Mouse (Mus musculus): ENCODE measurements around the gene 3830406C13Rik. TPM values are rescaled to one million over a fixed set of nuclear protein-coding genes. Genes with fewer than 3 reads are reported as not detected.

The 3830406C13Rik gene
- polyA plus RNA-seq, 1 experiment from 2014 or later, result 30.2 TPM

- no peak overlapping the region for H3K27ac ChIP-seq
- H3K4me3 ChIP-seq, result no peak overlapping the region
- H3K4me1 ChIP-seq (replicated peaks), result no peaks in the 10 kb centered on the region
- no peak for ATAC-seq (replicated peaks; ENCODE audit: insufficient number of reproducible peaks, insufficient read depth, low FRiP score, low read depth)
- H3K27me3 ChIP-seq, result peaks cover 46% of the 10 kb centered on the region
- H3K36me3 ChIP-seq, result no peaks in the 10 kb centered on the region
- H3K9ac ChIP-seq, result no peak overlapping the region
- no peaks in the 10 kb centered on the region for H3K9me3 ChIP-seq (replicated peaks)
- H3K4me2 ChIP-seq, result no peak overlapping the region
- 72% methylated on average over 7 of the region's 7 CpGs for WGBS
Measured at GRCm38 (mm10) chr14:12333622-12334021, 49.6 kb downstream of the 3830406C13Rik start.

- Histone ChIP-seq H3K4me1 (replicated peaks) (no peaks in the 10 kb centered on the region; the same call in 1 of the 2 replicates), H3K4me2 (no peak overlapping the region), H3K36me3 (no peaks in the 10 kb centered on the region), H3K27me3 (peaks cover 56% of the 10 kb centered on the region), H3K27ac (no peak overlapping the region), H3K9me3 (replicated peaks) (no peaks in the 10 kb centered on the region), H3K4me3 (no peak overlapping the region), H3K9ac (no peak overlapping the region)
- ATAC-seq (replicated peaks; ENCODE audit: insufficient number of reproducible peaks, insufficient read depth, low FRiP score, low read depth), result no peak
- WGBS, result 40% methylated on average over 7 of the region's 7 CpGs
Measured at GRCm38 (mm10) chr14:12334925-12335324, 51.0 kb downstream of the 3830406C13Rik start.

- peaks cover 82% of the 10 kb centered on the region for H3K27me3 ChIP-seq
- H3K9ac ChIP-seq, result no peak overlapping the region
- no peak overlapping the region for H3K4me2 ChIP-seq
- peaks cover 14% of the 10 kb centered on the region for H3K4me1 ChIP-seq (replicated peaks)
- H3K36me3 ChIP-seq, result no peaks in the 10 kb centered on the region
- 9% methylated on average over 8 of the region's 8 CpGs for WGBS
- H3K4me3 ChIP-seq, result no peak overlapping the region
- no peak for ATAC-seq (replicated peaks; ENCODE audit: insufficient number of reproducible peaks, insufficient read depth, low FRiP score, low read depth)
- H3K27ac ChIP-seq, result no peak overlapping the region
- H3K9me3 ChIP-seq (replicated peaks), result no peaks in the 10 kb centered on the region
Measured at GRCm38 (mm10) chr14:12337421-12337997, 53.5 kb downstream of the 3830406C13Rik start.

GRCm38 (mm10) chr14:12337998-12338809 is 54.2 kb downstream of the 3830406C13Rik start:
- H3K4me1 ChIP-seq (replicated peaks), result peaks cover 14% of the 10 kb centered on the region
- no peaks in the 10 kb centered on the region for H3K9me3 ChIP-seq (replicated peaks)
- peaks cover 89% of the 10 kb centered on the region for H3K27me3 ChIP-seq
- no peak overlapping the region for H3K4me2 ChIP-seq
- no peak overlapping the region for H3K4me3 ChIP-seq
- ATAC-seq (replicated peaks; ENCODE audit: insufficient number of reproducible peaks, insufficient read depth, low FRiP score, low read depth), result no peak
- 4% methylated on average over 16 of the region's 16 CpGs for WGBS
- no peak overlapping the region for H3K9ac ChIP-seq
- H3K27ac ChIP-seq, result no peak overlapping the region
- H3K36me3 ChIP-seq, result no peaks in the 10 kb centered on the region

GRCm38 (mm10) chr14:12338811-12339565 is 55.0 kb downstream of the 3830406C13Rik start:
- H3K27ac ChIP-seq, result no peak overlapping the region
- no peak for ATAC-seq (replicated peaks; ENCODE audit: insufficient number of reproducible peaks, insufficient read depth, low FRiP score, low read depth)
- no peaks in the 10 kb centered on the region for H3K9me3 ChIP-seq (replicated peaks)
- no peaks in the 10 kb centered on the region for H3K36me3 ChIP-seq
- peaks cover 95% of the 10 kb centered on the region for H3K27me3 ChIP-seq
- H3K9ac ChIP-seq, result no peak overlapping the region
- H3K4me2 ChIP-seq, result no peak overlapping the region
- no peak overlapping the region for H3K4me3 ChIP-seq
- 4% methylated on average over 10 of the region's 10 CpGs for WGBS
- H3K4me1 ChIP-seq (replicated peaks), result peaks cover 16% of the 10 kb centered on the region

- no peak for ATAC-seq (replicated peaks; ENCODE audit: insufficient number of reproducible peaks, insufficient read depth, low FRiP score, low read depth)
- under 1% methylated on average over 19 of the region's 19 CpGs for WGBS
- H3K27me3 ChIP-seq, result peaks cover 95% of the 10 kb centered on the region
- peak overlapping the region; percentile 24 for H3K4me3 ChIP-seq
- peaks cover 27% of the 10 kb centered on the region for H3K4me1 ChIP-seq (replicated peaks)
- H3K4me2 ChIP-seq, result peak overlapping the region; percentile 43
- H3K9me3 ChIP-seq (replicated peaks), result no peaks in the 10 kb centered on the region
- no peaks in the 10 kb centered on the region for H3K36me3 ChIP-seq
- no peak overlapping the region for H3K9ac ChIP-seq
- no peak overlapping the region for H3K27ac ChIP-seq
Measured at GRCm38 (mm10) chr14:12340238-12341074, 56.5 kb downstream of the 3830406C13Rik start.

GRCm38 (mm10) chr14:12341075-12341788 is 57.3 kb downstream of the 3830406C13Rik start:
- no peaks in the 10 kb centered on the region for H3K36me3 ChIP-seq
- H3K9ac ChIP-seq, result no peak overlapping the region
- peak overlapping the region; percentile 14 for H3K4me3 ChIP-seq
- peaks cover 96% of the 10 kb centered on the region for H3K27me3 ChIP-seq
- peak overlapping the region; percentile 26; the same call in 1 of the 2 replicates for H3K4me2 ChIP-seq
- H3K27ac ChIP-seq, result no peak overlapping the region
- no peak for ATAC-seq (replicated peaks; ENCODE audit: insufficient number of reproducible peaks, insufficient read depth, low FRiP score, low read depth)
- WGBS, result under 1% methylated on average over 42 of the region's 42 CpGs
- H3K4me1 ChIP-seq (replicated peaks), result peaks cover 35% of the 10 kb centered on the region
- no peaks in the 10 kb centered on the region for H3K9me3 ChIP-seq (replicated peaks)

GRCm38 (mm10) chr14:12341789-12342457 is 58.0 kb downstream of the 3830406C13Rik start:
- Histone ChIP-seq H3K9me3 (replicated peaks) (no peaks in the 10 kb centered on the region), H3K4me3 (peak overlapping the region; percentile 14), H3K27me3 (peaks cover 96% of the 10 kb centered on the region), H3K4me2 (no peak overlapping the region), H3K36me3 (no peaks in the 10 kb centered on the region), H3K4me1 (replicated peaks) (peaks cover 42% of the 10 kb centered on the region), H3K27ac (no peak overlapping the region), H3K9ac (no peak overlapping the region)
- 5% methylated on average over 24 of the region's 24 CpGs for WGBS
- no peak for ATAC-seq (replicated peaks; ENCODE audit: insufficient number of reproducible peaks, insufficient read depth, low FRiP score, low read depth)

- 5% methylated on average over 23 of the region's 23 CpGs for WGBS
- Histone ChIP-seq H3K4me1 (replicated peaks) (peaks cover 42% of the 10 kb centered on the region), H3K36me3 (no peaks in the 10 kb centered on the region), H3K4me3 (no peak overlapping the region), H3K27me3 (peaks cover 97% of the 10 kb centered on the region), H3K27ac (no peak overlapping the region), H3K9ac (no peak overlapping the region), H3K4me2 (no peak overlapping the region), H3K9me3 (replicated peaks) (no peaks in the 10 kb centered on the region)
- ATAC-seq (replicated peaks; ENCODE audit: insufficient number of reproducible peaks, insufficient read depth, low FRiP score, low read depth), result no peak
Measured at GRCm38 (mm10) chr14:12342458-12343131, 58.6 kb downstream of the 3830406C13Rik start.
